Mouse (Mus musculus) MEL (cell line): ENCODE measurements around the gene Hist2h3c1. TPM values are rescaled to one million over a fixed set of nuclear protein-coding genes. Genes with fewer than 3 reads are reported as not detected.
"Not testable (repeated sequence)": the region's sequence is repeated elsewhere in the genome, so short reads cannot be mapped to it uniquely, and the experiment has no call there.

Experiments used
- DNase-seq: peaks from one replicate; pipeline ENCODE4 v3.0.0; 2011; ENCODE audit warnings: low read depth, low spot score
- H3K27ac ChIP-seq: 2 replicates; pipeline ENCODE4 v1.5.1; 2012; ENCODE audit warnings: low read depth, mild to moderate bottlenecking, control low read depth, low read length, moderate library complexity; ENCODE audit not compliant: control insufficient read depth
- H3K27me3 ChIP-seq, 2 experiments: fragments of 150-350 bp in 1 of 2; sonication (generic) in 1 of 2; 2 replicates each; pipeline ENCODE4 v1.6.1; 2012; ENCODE audit warnings: low read length in 2 of 2, mild to moderate bottlenecking in 2 of 2, improper control_type of control experiment in 1 of 2, moderate library complexity in 1 of 2; ENCODE audit not compliant: insufficient read depth in 2 of 2, control insufficient read depth in 1 of 2
- H3K36me3 ChIP-seq, 2 experiments: 2 replicates each; pipeline ENCODE4 v1.6.1; 2012 to 2014; ENCODE audit warnings: low read length in 2 of 2, improper control_type of control experiment in 1 of 2, inconsistent platforms in 1 of 2, mild to moderate bottlenecking in 1 of 2; ENCODE audit not compliant: insufficient read depth in 2 of 2, control insufficient read depth in 1 of 2
- H3K4me1 ChIP-seq, 2 experiments: fragments of 150-350 bp in 1 of 2; sonication (generic) in 1 of 2; 2 replicates each; pipeline ENCODE4 v1.6.1; 2012; ENCODE audit warnings: low read length in 2 of 2, improper control_type of control experiment in 1 of 2, mild to moderate bottlenecking in 1 of 2; ENCODE audit not compliant: insufficient read depth in 2 of 2, control insufficient read depth in 1 of 2
- H3K4me3 ChIP-seq, 2 experiments: fragments of 150-350 bp in 1 of 2; sonication (generic) in 1 of 2; 2 replicates each; pipeline ENCODE4 v1.5.1; 2012; ENCODE audit warnings: low read depth in 2 of 2, low read length in 2 of 2, mild to moderate bottlenecking in 2 of 2, moderate library complexity in 2 of 2, control low read depth in 1 of 2, improper control_type of control experiment in 1 of 2; ENCODE audit not compliant: control insufficient read depth in 1 of 2, insufficient read depth in 1 of 2
- H3K79me2 ChIP-seq: 2 replicates; pipeline ENCODE4 v1.6.1; 2012; ENCODE audit warnings: mild to moderate bottlenecking, low read length, moderate library complexity; ENCODE audit not compliant: control insufficient read depth, poor library complexity, insufficient read depth
- H3K9ac ChIP-seq: 2 replicates; pipeline ENCODE4 v1.6.1; 2012; ENCODE audit warnings: low read depth, mild to moderate bottlenecking, control low read depth, low read length, moderate library complexity; ENCODE audit not compliant: control insufficient read depth, poor library complexity, severe bottlenecking
- H3K9me3 ChIP-seq: fragments of 150-350 bp; sonication (generic); replicated peaks from 2 replicates; pipeline ENCODE4 v1.6.1; 2012; ENCODE audit warnings: mild to moderate bottlenecking, low read length, improper control_type of control experiment, moderate library complexity; ENCODE audit not compliant: insufficient read depth
- BHLHE40 ChIP-seq: IDR thresholded peaks from 2 replicates; pipeline ENCODE4 v1.6.1; 2012; ENCODE audit warnings: low read depth, mild to moderate bottlenecking, inconsistent platforms, low read length, improper control_type of control experiment, borderline replicate concordance
- ELF1 ChIP-seq: IDR thresholded peaks from 2 replicates; pipeline ENCODE4 v1.6.1; 2014; ENCODE audit warnings: low read depth, mild to moderate bottlenecking, inconsistent platforms, low read length, improper control_type of control experiment, moderate library complexity
- EP300 ChIP-seq, 2 experiments: IDR thresholded peaks; 2 replicates each; pipeline ENCODE4 v1.6.1; 2011; ENCODE audit warnings: improper control_type of control experiment in 2 of 2, low read length in 2 of 2, low read depth in 1 of 2, mild to moderate bottlenecking in 1 of 2
- ETS1 ChIP-seq: IDR thresholded peaks from 2 replicates; pipeline ENCODE4 v1.6.1; 2012; ENCODE audit warnings: low read depth, mild to moderate bottlenecking, inconsistent platforms, low read length, improper control_type of control experiment, moderate library complexity
- GATA1 ChIP-seq: IDR thresholded peaks from 2 replicates; pipeline ENCODE4 v1.6.1; 2011; ENCODE audit warnings: low read depth, low read length, improper control_type of control experiment
- JUND ChIP-seq: IDR thresholded peaks from 2 replicates; pipeline ENCODE4 v1.6.1; 2011; ENCODE audit warnings: low read depth, mild to moderate bottlenecking, improper control_type of control experiment, low read length
- MAX ChIP-seq: IDR thresholded peaks from 2 replicates; pipeline ENCODE4 v1.6.1; 2011; ENCODE audit warnings: low read length, improper control_type of control experiment
- MAZ ChIP-seq: IDR thresholded peaks from 2 replicates; pipeline ENCODE4 v1.6.1; 2012; ENCODE audit warnings: low read depth, mild to moderate bottlenecking, inconsistent platforms, low read length, improper control_type of control experiment
- MXI1 ChIP-seq: IDR thresholded peaks from 2 replicates; pipeline ENCODE4 v1.6.1; 2011; ENCODE audit warnings: mild to moderate bottlenecking, low read depth, low read length, improper control_type of control experiment
- MYC ChIP-seq: IDR thresholded peaks from 2 replicates; pipeline ENCODE4 v1.6.1; 2011; ENCODE audit warnings: low read depth, mild to moderate bottlenecking, low read length, improper control_type of control experiment, moderate library complexity
- NELFE ChIP-seq: IDR thresholded peaks from 2 replicates; pipeline ENCODE4 v1.6.1; 2011; ENCODE audit warnings: low read depth, low read length, improper control_type of control experiment
- POLR2A ChIP-seq, 2 experiments: IDR thresholded peaks; 2 replicates each; pipeline ENCODE4 v1.6.1; 2011 to 2012; ENCODE audit warnings: low read length in 2 of 2, mild to moderate bottlenecking in 2 of 2, control low read depth in 1 of 2, improper control_type of control experiment in 1 of 2, low read depth in 1 of 2, moderate library complexity in 1 of 2; ENCODE audit not compliant: control insufficient read depth in 1 of 2, insufficient read depth in 1 of 2, poor library complexity in 1 of 2
- POLR2AphosphoS5 ChIP-seq: IDR thresholded peaks from 2 replicates; pipeline ENCODE4 v1.6.1; 2012; ENCODE audit warnings: low read depth, borderline replicate concordance, mild to moderate bottlenecking, inconsistent platforms, low read length, moderate library complexity, mixed read lengths
- SIN3A ChIP-seq: IDR thresholded peaks from 2 replicates; pipeline ENCODE4 v1.6.1; 2012; ENCODE audit warnings: low read length, improper control_type of control experiment, inconsistent platforms
- SMC3 ChIP-seq: IDR thresholded peaks from 2 replicates; pipeline ENCODE4 v1.6.1; 2011; ENCODE audit warnings: low read depth, low read length, improper control_type of control experiment
- TBP ChIP-seq: IDR thresholded peaks from 2 replicates; pipeline ENCODE4 v1.8.0; 2011; ENCODE audit warnings: low read depth, low read length, improper control_type of control experiment
- TCF12 ChIP-seq: IDR thresholded peaks from 2 replicates; pipeline ENCODE4 v1.6.1; 2014; ENCODE audit warnings: low read depth, mild to moderate bottlenecking, inconsistent platforms, low read length, improper control_type of control experiment, moderate library complexity
- ZNF384 ChIP-seq: IDR thresholded peaks from 2 replicates; pipeline ENCODE4 v1.6.1; 2012; ENCODE audit warnings: low read depth, mild to moderate bottlenecking, inconsistent platforms, low read length, improper control_type of control experiment
- polyA plus RNA-seq, 2 experiments: library from polyadenylated mRNA; stranded (reverse) in 1 of 2; unstranded in 1 of 2; fragments of >175 nt in 1 of 2; fragments of >200 nt in 1 of 2; gene quantifications; 2 replicates each; pipeline versions ENCODE4 v1.2.1 to v1.2.4; 2012; ENCODE audit warnings: low replicate concordance in 2 of 2, low read depth in 1 of 2; ENCODE audit not compliant: insufficient read length in 2 of 2, insufficient read depth in 1 of 2, missing spikeins in 1 of 2
- total RNA-seq: library from RNA; depleted of rRNA; stranded (reverse); fragments of 300-350 nt; gene quantifications from 2 replicates; pipeline ENCODE4 v1.2.3, GENCODE M21; 2012

Hist2h3c1 gene
- total and polyA plus RNA-seq, 3 experiments = 1.5 TPM; not detected in 2

GRCm38 (mm10) chr3:96198181-96198580, 48.3 kb upstream of the Hist2h3c1 start (continued):
- peak; percentile 72; the same call in 1 of the 2 replicates for TF ChIP-seq POLR2AphosphoS5

- Histone ChIP-seq H3K36me3 (peaks cover 0 to 16% of the 10 kb centered on the region in 2 experiments; a peak in 2 of 4 replicates), H3K27ac (peak overlapping the region; percentile 48), H3K4me1 (peaks cover 12 to 22% of the 10 kb centered on the region in 2 experiments), H3K9ac (peak overlapping the region; percentile 61), H3K4me3 (peak overlapping the region; percentile 26 to 46)
- not testable (repeated sequence) for H3K9me3 ChIP-seq, H3K79me2 ChIP-seq, H3K27me3 ChIP-seq
- TF ChIP-seq TBP = 0 out of 2 replicates have a peak, but pooled peaks have one; percentile 8
- TF ChIP-seq EP300 (IDR thresholded peaks at IDR 0.05; ENCODE audit: low read depth in 1 of 2, low read length in 2 of 2) = peak in 1 of 2 experiments; percentile 39; a peak in 1 of 4 replicates
- TF ChIP-seq JUND = peak; percentile 93
- 0 out of 2 replicates have a peak, but pooled peaks have one; percentile 3 for TF ChIP-seq ELF1
- peak; percentile 1; the same call in 1 of the 2 replicates for TF ChIP-seq MAX
- 0 out of 2 replicates have a peak, but pooled peaks have one; percentile 21 for TF ChIP-seq TCF12
- TF ChIP-seq MYC = 0 out of 2 replicates have a peak, but pooled peaks have one; percentile 6
- peak; percentile 4; the same call in 1 of the 2 replicates for TF ChIP-seq ETS1
- peak; percentile 5; the same call in 1 of the 2 replicates for TF ChIP-seq BHLHE40
- TF ChIP-seq MXI1 = peak; percentile 80
- peak; percentile 43; the same call in 1 of the 2 replicates for TF ChIP-seq GATA1
- 0 out of 2 replicates have a peak, but pooled peaks have one; percentile 35 for TF ChIP-seq SIN3A
- peak; percentile 47 to 59; a peak in 1 of 4 replicates for TF ChIP-seq POLR2A (IDR thresholded peaks at IDR 0.05; ENCODE audit: control insufficient read depth in 1 of 2, insufficient read depth in 1 of 2, low read depth in 1 of 2, low read length in 2 of 2, poor library complexity in 1 of 2)
- DNase-seq = peak; percentile 67
Observed at GRCm38 (mm10) chr3:96198601-96199251, 47.8 kb upstream of the Hist2h3c1 start.

GRCm38 (mm10) chr3:96199731-96200130, 46.8 kb upstream of the Hist2h3c1 start:
- Histone ChIP-seq H3K4me1 (peaks cover 12 to 22% of the 10 kb centered on the region in 2 experiments), H3K4me3 (peak overlapping the region in 1 of 2 experiments; percentile 29; a peak in 1 of 4 replicates), H3K27ac (no peak overlapping the region), H3K79me2 (peaks cover 9% of the 10 kb centered on the region; the same call in 1 of the 2 replicates), H3K27me3 (no peaks in the 10 kb centered on the region), H3K9me3 (no peaks in the 10 kb centered on the region), H3K36me3 (peaks cover 0 to 16% of the 10 kb centered on the region in 2 experiments; a peak in 2 of 4 replicates), H3K9ac (peak overlapping the region; percentile 61)
- DNase-seq = peak; percentile 82
- TF ChIP-seq ETS1 (0 out of 2 replicates have a peak, but pooled peaks have one; percentile 8), NELFE (peak; percentile 30; the same call in 1 of the 2 replicates), GATA1 (0 out of 2 replicates have a peak, but pooled peaks have one; percentile 22), MAZ (peak; percentile 41; the same call in 1 of the 2 replicates), ZNF384 (no peak), SMC3 (no peak), EP300 (IDR thresholded peaks at IDR 0.05; ENCODE audit: low read depth in 1 of 2, low read length in 2 of 2) (peak in 1 of 2 experiments; percentile 23; a peak in 2 of 4 replicates)
